Comparison of ENCODE assay signal across 8 mouse cellular contexts in genomic region chr11:70171847-70172246, GRCm38 (mm10). TPM values are rescaled to one million over a fixed set of nuclear protein-coding genes. Genes with fewer than 3 reads are reported as not detected.
A peak's percentile ranks its signal among the peaks of the same experiment; 100 is the strongest.
DNase-seq lines count a peak whose midpoint lies in the region; ATAC-seq lines count a peak whose summit lies in the region.

No protein-coding gene starts in this region.

- intact Hi-C loops in left cerebral cortex, postnatal 36 days (cut with DNase I), result no loop called here

- no peaks in the 10 kb centered on the region for H3K4me1 ChIP-seq in liver, embryonic 11.5 days (replicated peaks; ENCODE audit: control insufficient read depth, insufficient read depth, low read length)

- no peak overlapping the region for H3K27ac ChIP-seq in liver, embryonic 11.5 days (ENCODE audit: low read depth, low read length)

- H3K4me3 ChIP-seq in liver, embryonic 11.5 days (ENCODE audit: low read depth, low read length), result no peak overlapping the region

- no peaks in the 10 kb centered on the region for H3K9me3 ChIP-seq in liver, embryonic 11.5 days (ENCODE audit: control insufficient read depth, low read length)

- WGBS in liver, embryonic 11.5 days, result 41% methylated on average over 3 of the region's 3 CpGs

- H3K4me2 ChIP-seq in liver, embryonic 11.5 days, result no peak overlapping the region

- no peaks in the 10 kb centered on the region for H3K27me3 ChIP-seq in liver, embryonic 11.5 days (replicated peaks; ENCODE audit: control insufficient read depth, insufficient read depth, low read length)

- no peak for ATAC-seq in liver, embryonic 11.5 days (replicated peaks; ENCODE audit: low FRiP score)
- no peak for ATAC-seq in frontal cortex, adult (ENCODE audit: low TSS enrichment)

- H3K36me3 ChIP-seq in liver, embryonic 11.5 days (ENCODE audit: control insufficient read depth, insufficient read depth, low read length), result no peaks in the 10 kb centered on the region

- H3K9ac ChIP-seq in liver, embryonic 11.5 days (ENCODE audit: low read depth, low read length), result no peak overlapping the region

- DNase-seq in adrenal gland, adult 2 months, result peak; percentile 42
- DNase-seq in adrenal gland, postnatal 4 days (ENCODE audit: low spot score in 2 of 2), result no peak
- peak; percentile 35 for DNase-seq in liver
- DNase-seq in liver, embryonic 11.5 days (ENCODE audit: low spot score), result no peak
- peak; percentile 54 for DNase-seq in embryo, embryonic 10.5 days (ENCODE audit: low spot score)
- peak; percentile 36 for DNase-seq in mesoderm, embryonic 11.5 days (ENCODE audit: low read depth, low spot score)
- no peak for DNase-seq in left cerebral cortex, postnatal 36 days (ENCODE audit: low spot score in 2 of 2)

RNA-seq across cellular contexts. Expression of gene Clec10a, which starts 15.8 kb away (rescaled TPM):
- total RNA-seq in adrenal gland, adult 2 months (2021), result 1 to 10 TPM; 1.9 to 6.1 TPM
- 1.2 and 1.7 TPM in 2 replicates for polyA plus RNA-seq in adrenal gland, adult 2 months (2012; rRNA removed)
- total RNA-seq in adrenal gland, postnatal 4 days (2021), result 1 to 10 TPM; 2.1 to 3.5 TPM
- 0.41 and 0.53 TPM in 2 replicates for polyA plus RNA-seq in liver, embryonic 11.5 days (2014; fragmentation: Nextera tagmentation; extraction: Ambion mirVana)
- total RNA-seq in left cerebral cortex, postnatal 36 days (2021), result 1 to 10 TPM; 1.3 to 1.8 TPM

RNA-seq across cellular contexts. Expression of gene Slc16a11, which starts 40.7 kb away (rescaled TPM):
- under 1 TPM in 1 of 2 experiments, not detected in 1; 0.73 TPM for total RNA-seq in adrenal gland, adult 2 months (2021)
- 0.68 and 2.4 TPM in 2 replicates for polyA plus RNA-seq in adrenal gland, adult 2 months (2012; rRNA removed)
- total RNA-seq in adrenal gland, postnatal 4 days (2021), result 1 to 10 TPM in 1 of 2 experiments, under 1 TPM in 1; 0.71 to 2.9 TPM
- polyA plus RNA-seq in liver, embryonic 11.5 days (2014; fragmentation: Nextera tagmentation; extraction: Ambion mirVana), result 0.75 and 0.81 TPM in 2 replicates
- total RNA-seq in left cerebral cortex, postnatal 36 days (2021), result 10 to 100 TPM; 30.7 to 38.2 TPM

RNA-seq across cellular contexts. Expression of gene Mgl2, which starts 41.7 kb away (rescaled TPM):
- 1 to 10 TPM; 3.5 to 8.1 TPM for total RNA-seq in adrenal gland, adult 2 months (2021)
- 2.2 and 2.3 TPM in 2 replicates for polyA plus RNA-seq in adrenal gland, adult 2 months (2012; rRNA removed)
- total RNA-seq in adrenal gland, postnatal 4 days (2021), result 1 to 10 TPM in 1 of 2 experiments, under 1 TPM in 1; 0.90 to 1.7 TPM
- polyA plus RNA-seq in liver, embryonic 11.5 days (2014; fragmentation: Nextera tagmentation; extraction: Ambion mirVana), result 0.63 and 1.5 TPM in 2 replicates
- 1 to 10 TPM in 1 of 2 experiments, under 1 TPM in 1; 0.72 to 1.4 TPM for total RNA-seq in left cerebral cortex, postnatal 36 days (2021)

RNA-seq across cellular contexts. Expression of gene Slc16a13, which starts 49.0 kb away (rescaled TPM):
- 1 to 10 TPM; 2.7 to 3.7 TPM for total RNA-seq in adrenal gland, adult 2 months (2021)
- 5.0 and 5.6 TPM in 2 replicates for polyA plus RNA-seq in adrenal gland, adult 2 months (2012; rRNA removed)
- 10 to 100 TPM in 1 of 2 experiments, 1 to 10 TPM in 1; 6.2 to 10.9 TPM for total RNA-seq in adrenal gland, postnatal 4 days (2021)
- polyA plus RNA-seq in liver, embryonic 11.5 days (2014; fragmentation: Nextera tagmentation; extraction: Ambion mirVana), result 9.1 and 10.1 TPM in 2 replicates
- 1 to 10 TPM; 7.2 to 8.1 TPM for total RNA-seq in left cerebral cortex, postnatal 36 days (2021)

RNA-seq across cellular contexts. Expression of gene Bcl6b, which starts 57.8 kb away (rescaled TPM):
- 10 to 100 TPM in 1 of 2 experiments, 1 to 10 TPM in 1; 8.6 to 11.3 TPM for total RNA-seq in adrenal gland, adult 2 months (2021)
- polyA plus RNA-seq in adrenal gland, adult 2 months (2012; rRNA removed), result 25.3 and 27.8 TPM in 2 replicates
- 10 to 100 TPM; 23.8 to 33.4 TPM for total RNA-seq in adrenal gland, postnatal 4 days (2021)
- polyA plus RNA-seq in liver, embryonic 11.5 days (2014; fragmentation: Nextera tagmentation; extraction: Ambion mirVana), result 6.8 and 7.3 TPM in 2 replicates
- total RNA-seq in left cerebral cortex, postnatal 36 days (2021), result 1 to 10 TPM; 1.7 to 1.8 TPM

Comparison
In these comparisons a context has a peak if more than half of its experiments do, and no peak if none do; other contexts are left out.
1. DNase-seq: peak in adrenal gland, adult 2 months (single experiment), liver (single experiment), embryo, embryonic 10.5 days (single experiment) and mesoderm, embryonic 11.5 days (single experiment); none in adrenal gland, postnatal 4 days (0 of 2), liver, embryonic 11.5 days (single experiment) and left cerebral cortex, postnatal 36 days (0 of 2).
2. RNA of gene Slc16a11, which starts 40.7 kb away (total RNA-seq): 30.7 to 38.2 TPM in left cerebral cortex, postnatal 36 days; 0.71 to 2.9 TPM in adrenal gland, postnatal 4 days and 0.73 TPM in adrenal gland, adult 2 months; every median in the first group is over 4 times any median in the second.